Comparison of ENCODE assay signal across 9 mouse cellular contexts in genomic region chr6:118754439-118754838, GRCm38 (mm10).
A peak's percentile ranks its signal among the peaks of the same experiment; 100 is the strongest.
DNase-seq lines count a peak whose midpoint lies in the region; ATAC-seq and TF ChIP-seq lines count a peak whose summit lies in the region.
"Had no signal": no experiment of that assay in that cellular context is flagged by ENCODE, and none has a peak within 500 bp of the region (broad histone marks: within the 10 kb centered on the region; RNA-seq: fewer than 3 reads in every experiment).

No protein-coding gene starts in this region.

- H3K36me3 ChIP-seq in forebrain, postnatal 0 days (ENCODE audit: insufficient read depth): peaks cover 19% of the 10 kb centered on the region

- TF ChIP-seq CTCF in forebrain, postnatal 0 days (IDR thresholded peaks at IDR 0.05; ENCODE audit: low read depth): no peak
- TF ChIP-seq CTCF in olfactory bulb, adult 2 months (IDR thresholded peaks at IDR 0.05; ENCODE audit: insufficient read depth, low read depth, low read length): no peak

- peak; percentile 71 for ATAC-seq in frontal cortex, adult (ENCODE audit: low TSS enrichment)
- ATAC-seq in forebrain, postnatal 0 days: no peak
- ATAC-seq in megakaryocyte-erythroid progenitor cell, adult 5-6 weeks (replicated peaks; ENCODE audit: low FRiP score, low TSS enrichment, poor library complexity, severe bottlenecking): no peak
- ATAC-seq in activated CD4-positive, CD25-positive, alpha-beta regulatory T cell, adult 4 months: no peak

- 64% methylated on average over 3 of the region's 3 CpGs for WGBS in forebrain, postnatal 0 days
- WGBS in olfactory bulb, adult 2 months: 63% methylated on average over 3 of the region's 3 CpGs

- H3K27ac ChIP-seq in forebrain, postnatal 0 days (ENCODE audit: low read depth, low read length): peak overlapping the region; percentile 47; the same call in 1 of the 2 replicates
- H3K27ac ChIP-seq in olfactory bulb, adult 2 months (ENCODE audit: insufficient read depth, low read depth, low read length): peak overlapping the region; percentile 63
- H3K27ac ChIP-seq: kidney, postnatal 0 days had no signal

- no peaks in the 10 kb centered on the region for H3K9me3 ChIP-seq in forebrain, postnatal 0 days (ENCODE audit: low read length)

- DNase-seq in frontal cortex, postnatal 25 days (ENCODE audit: low spot score in 2 of 2): no peak
- DNase-seq in lung, postnatal 10 days: peak; percentile 62
- no peak for DNase-seq in lung, adult 18-20 months
- DNase-seq in forebrain, postnatal 0 days: peak; percentile 34

- no peak overlapping the region for H3K4me3 ChIP-seq in forebrain, postnatal 0 days (ENCODE audit: low read depth, low read length)
- H3K4me3 ChIP-seq in olfactory bulb, adult 2 months (ENCODE audit: insufficient read depth, low read depth, low read length): no peak overlapping the region

- TF ChIP-seq POLR2A in olfactory bulb, adult 2 months (IDR thresholded peaks at IDR 0.05; ENCODE audit: insufficient read depth, low read depth, low read length): no peak

- H3K4me1 ChIP-seq in forebrain, postnatal 0 days (ENCODE audit: insufficient read depth): no peaks in the 10 kb centered on the region
- H3K4me1 ChIP-seq in olfactory bulb, adult 2 months (ENCODE audit: control insufficient read depth, insufficient read depth, low read length): peaks cover 38% of the 10 kb centered on the region

- H3K4me2 ChIP-seq in forebrain, postnatal 0 days (ENCODE audit: low read depth): no peak overlapping the region

- H3K27me3 ChIP-seq in forebrain, postnatal 0 days (ENCODE audit: insufficient read depth, low read length): no peaks in the 10 kb centered on the region

- no peak overlapping the region for H3K9ac ChIP-seq in forebrain, postnatal 0 days

Comparison
In these comparisons a context has a peak if more than half of its experiments do, and no peak if none do; other contexts are left out.
1. DNase-seq: peak in lung, postnatal 10 days (single experiment) and forebrain, postnatal 0 days (single experiment); none in frontal cortex, postnatal 25 days (0 of 2) and lung, adult 18-20 months (0 of 2).